In genomic region chr6:92383196-92383782, GRCm38 (mm10) we compare ENCODE assay signal across 15 mouse cellular contexts.
DNase-seq lines count a peak whose midpoint lies in the region; ATAC-seq lines count a peak whose summit lies in the region.
"Had no signal": no experiment of that assay in that cellular context is flagged by ENCODE, and none has a peak within 500 bp of the region (broad histone marks: within the 10 kb centered on the region; RNA-seq: fewer than 3 reads in every experiment).

No protein-coding gene starts in this region.

- 0 out of 2 replicates have a peak, but pooled peaks cover 4% of the 10 kb centered on the region for H3K9me3 ChIP-seq in neural tube, embryonic 12.5 days
- H3K9me3 ChIP-seq in midbrain, embryonic 14.5 days (ENCODE audit: control insufficient read depth, low read length) = no peaks in the 10 kb centered on the region
- H3K9me3 ChIP-seq in intestine, embryonic 16.5 days (ENCODE audit: control insufficient read depth, low read length) = no peaks in the 10 kb centered on the region
- H3K9me3 ChIP-seq: heart, embryonic 15.5 days; stomach, embryonic 15.5 days had no signal

- H3K27ac ChIP-seq in neural tube, embryonic 12.5 days = peak overlapping the region; percentile 7; the same call in 1 of the 2 replicates
- H3K27ac ChIP-seq in midbrain, embryonic 14.5 days (replicated peaks; ENCODE audit: low read depth, low read length) = peak overlapping the region; percentile 55
- H3K27ac ChIP-seq in intestine, embryonic 16.5 days (ENCODE audit: low read length) = no peak overlapping the region
- H3K27ac ChIP-seq: gastrocnemius, adult 2 months; heart, embryonic 15.5 days; limb, embryonic 13.5 days; midbrain, embryonic 12.5 days; stomach, embryonic 15.5 days had no signal

- H3K4me2 ChIP-seq in neural tube, embryonic 12.5 days (replicated peaks) = peak overlapping the region; percentile 27
- H3K4me2 ChIP-seq in midbrain, embryonic 14.5 days (ENCODE audit: low read length) = peak overlapping the region; percentile 24; the same call in 1 of the 2 replicates
- H3K4me2 ChIP-seq in intestine, embryonic 16.5 days (ENCODE audit: low read depth, low read length) = no peak overlapping the region
- H3K4me2 ChIP-seq: heart, embryonic 15.5 days; limb, embryonic 13.5 days; midbrain, embryonic 12.5 days; stomach, embryonic 15.5 days had no signal

- no peaks in the 10 kb centered on the region for H3K36me3 ChIP-seq in neural tube, embryonic 12.5 days
- H3K36me3 ChIP-seq in midbrain, embryonic 14.5 days (ENCODE audit: control insufficient read depth, insufficient read depth, low read length) = no peaks in the 10 kb centered on the region
- H3K36me3 ChIP-seq in intestine, embryonic 16.5 days (ENCODE audit: control insufficient read depth, insufficient read depth, low read length) = no peaks in the 10 kb centered on the region
- H3K36me3 ChIP-seq: heart, embryonic 15.5 days; limb, embryonic 13.5 days; midbrain, embryonic 12.5 days; stomach, embryonic 15.5 days had no signal

- no peak for ATAC-seq in neural tube, embryonic 12.5 days (ENCODE audit: low FRiP score, low read depth)
- ATAC-seq in midbrain, embryonic 14.5 days (ENCODE audit: low FRiP score, low TSS enrichment) = no peak
- ATAC-seq in intestine, embryonic 16.5 days = no peak

- peak; percentile 15 for DNase-seq in embryo, embryonic 10.5 days (ENCODE audit: low spot score)
- no peak for DNase-seq in embryo, embryonic 10 days (ENCODE audit: low spot score)
- no peak for DNase-seq in neural tube, embryonic 10.5 days (ENCODE audit: extremely low spot score, low spot score)
- DNase-seq in midbrain, embryonic 14.5 days = peak; percentile 60
- DNase-seq in gastrocnemius, postnatal 25 days = no peak
- DNase-seq in layer of hippocampus, postnatal 10 days (ENCODE audit: low spot score in 2 of 2) = no peak
- DNase-seq: cerebellum, postnatal 36 days; gastrocnemius, adult 2 months; kidney, adult 9 months had no signal

- WGBS in neural tube, embryonic 12.5 days = 49% methylated on average over 14 of the region's 14 CpGs
- 25% methylated on average over 14 of the region's 14 CpGs for WGBS in midbrain, embryonic 14.5 days
- WGBS in intestine, embryonic 16.5 days = 69% methylated on average over 14 of the region's 14 CpGs

- H3K27me3 ChIP-seq in neural tube, embryonic 12.5 days (replicated peaks) = no peaks in the 10 kb centered on the region
- no peaks in the 10 kb centered on the region for H3K27me3 ChIP-seq in midbrain, embryonic 14.5 days (ENCODE audit: control insufficient read depth, insufficient read depth, low read length)
- H3K27me3 ChIP-seq in intestine, embryonic 16.5 days (replicated peaks; ENCODE audit: control insufficient read depth, insufficient read depth, low read length) = no peaks in the 10 kb centered on the region
- H3K27me3 ChIP-seq: heart, embryonic 15.5 days; limb, embryonic 13.5 days; midbrain, embryonic 12.5 days; stomach, embryonic 15.5 days had no signal

- H3K4me3 ChIP-seq in neural tube, embryonic 12.5 days = no peak overlapping the region
- no peak overlapping the region for H3K4me3 ChIP-seq in midbrain, embryonic 14.5 days (replicated peaks; ENCODE audit: low read depth, low read length)
- H3K4me3 ChIP-seq in intestine, embryonic 16.5 days (ENCODE audit: low read length) = no peak overlapping the region
- H3K4me3 ChIP-seq: gastrocnemius, adult 2 months; heart, embryonic 15.5 days; limb, embryonic 13.5 days; midbrain, embryonic 12.5 days; stomach, embryonic 15.5 days had no signal

- H3K9ac ChIP-seq in neural tube, embryonic 12.5 days = no peak overlapping the region
- no peak overlapping the region for H3K9ac ChIP-seq in midbrain, embryonic 14.5 days (replicated peaks; ENCODE audit: low read length)
- H3K9ac ChIP-seq in intestine, embryonic 16.5 days (ENCODE audit: low read depth, low read length) = no peak overlapping the region
- H3K9ac ChIP-seq: heart, embryonic 15.5 days; limb, embryonic 13.5 days; midbrain, embryonic 12.5 days; stomach, embryonic 15.5 days had no signal

- H3K4me1 ChIP-seq in neural tube, embryonic 12.5 days = peaks cover 12% of the 10 kb centered on the region
- peaks cover 10% of the 10 kb centered on the region; the same call in 1 of the 2 replicates for H3K4me1 ChIP-seq in midbrain, embryonic 14.5 days (ENCODE audit: control insufficient read depth, insufficient read depth, low read length)
- no peaks in the 10 kb centered on the region for H3K4me1 ChIP-seq in intestine, embryonic 16.5 days (ENCODE audit: control insufficient read depth, insufficient read depth, low read length)
- H3K4me1 ChIP-seq: heart, embryonic 15.5 days; limb, embryonic 13.5 days; midbrain, embryonic 12.5 days; stomach, embryonic 15.5 days had no signal

Comparison
In these comparisons a context has a peak if more than half of its experiments do, and no peak if none do; other contexts are left out.
1. DNase-seq: peak in embryo, embryonic 10.5 days (single experiment) and midbrain, embryonic 14.5 days (single experiment); none in embryo, embryonic 10 days (single experiment), neural tube, embryonic 10.5 days (single experiment), gastrocnemius, postnatal 25 days (single experiment) and layer of hippocampus, postnatal 10 days (0 of 2).